Mouse (Mus musculus) midbrain, postnatal 0 days (tissue): ENCODE results near the gene Ppil1. TPM values are rescaled to one million over a fixed set of nuclear protein-coding genes. Genes with fewer than 3 reads are reported as not detected.
"Not testable (repeated sequence)": the region's sequence is repeated elsewhere in the genome, so short reads cannot be mapped to it uniquely, and the experiment has no call there.

ENCODE experiments used
- ATAC-seq: fragments of 200-750 bp; cut with Nextera tagmentation; 2 replicates; pipeline ENCODE4 v1.8.0; 2017; ENCODE audit warnings: moderate number of reproducible peaks, mild to moderate bottlenecking, moderate TSS enrichment, moderate library complexity; ENCODE audit not compliant: low FRiP score
- DNase-seq: peaks from one replicate; pipeline ENCODE4 v3.0.0-alpha.2; 2015; ENCODE audit warnings: low spot score
- H3K27ac ChIP-seq: fragments of 300-500 bp; sonication (generic); 2 replicates; pipeline ENCODE4 v1.5.1; 2014; ENCODE audit warnings: low read depth, mild to moderate bottlenecking, low read length, mixed read lengths
- H3K27me3 ChIP-seq: fragments of 300-500 bp; sonication (generic); 2 replicates; pipeline ENCODE4 v1.6.1; 2014; ENCODE audit warnings: low read length, control low read depth, mixed read lengths; ENCODE audit not compliant: insufficient read depth
- H3K36me3 ChIP-seq: fragments of 300-500 bp; sonication (generic); 2 replicates; pipeline ENCODE4 v1.6.1; 2014; ENCODE audit warnings: low read length, control low read depth, mixed read lengths; ENCODE audit not compliant: insufficient read depth
- H3K4me1 ChIP-seq: fragments of 300-500 bp; sonication (generic); 2 replicates; pipeline ENCODE4 v1.6.1; 2014; ENCODE audit warnings: mild to moderate bottlenecking, control low read depth, antibody characterized with exemption, low read length, mixed read lengths; ENCODE audit not compliant: insufficient read depth
- H3K4me2 ChIP-seq: fragments of 300-500 bp; sonication (generic); 2 replicates; pipeline ENCODE4 v1.6.1; 2014; ENCODE audit warnings: low read depth, mild to moderate bottlenecking, low read length, mixed read lengths; ENCODE audit not compliant: poor library complexity, severe bottlenecking
- H3K4me3 ChIP-seq: fragments of 300-500 bp; sonication (generic); 2 replicates; pipeline ENCODE4 v1.5.1; 2014; ENCODE audit warnings: low read depth, mild to moderate bottlenecking, low read length, moderate library complexity
- H3K9ac ChIP-seq: fragments of 300-500 bp; sonication (generic); replicated peaks from 2 replicates; pipeline ENCODE4 v1.6.1; 2014; ENCODE audit warnings: mild to moderate bottlenecking, low read length, moderate library complexity, mixed read lengths; ENCODE audit not compliant: poor library complexity, severe bottlenecking
- H3K9me3 ChIP-seq: fragments of 300-500 bp; sonication (generic); 2 replicates; pipeline ENCODE4 v1.6.1; 2016; ENCODE audit warnings: low read length, control low read depth
- CTCF ChIP-seq: IDR thresholded peaks from 2 replicates; pipeline ENCODE4 v1.5.1; 2016; ENCODE audit warnings: antibody characterized with exemption, mild to moderate bottlenecking
- WGBS: fragments of 180-500 bp; shearing (Covaris S2); extraction: QIAGEN DNeasy Blood & Tissue Kit; methylation state at CpG from one replicate; pipeline ENCODE4 v1.1.7; 2014; 5-methylcytosine and 5-hydroxymethylcytosine counted together
- polyA plus RNA-seq: library from polyadenylated mRNA; unstranded; fragments of >200 nt; fragmentation: Nextera tagmentation; extraction: Ambion mirVana; gene quantifications from 2 replicates; pipeline ENCODE4 v1.2.1, GENCODE M21; 2015
- total RNA-seq: library from RNA; depleted of rRNA; stranded (reverse); fragments of >200 nt; gene quantifications from 2 replicates; pipeline ENCODE4 v1.2.3, GENCODE M21; 2014

Gene Ppil1
- total and polyA plus RNA-seq, 2 experiments from 2014 or later = 70.3 to 95.7 TPM

- no peak overlapping the region for H3K9ac ChIP-seq
- H3K4me3 ChIP-seq = no peak overlapping the region
- H3K9me3 ChIP-seq = no peaks in the 10 kb centered on the region
- no peaks in the 10 kb centered on the region for H3K36me3 ChIP-seq
- no peak overlapping the region for H3K4me2 ChIP-seq
- WGBS = 88% methylated on average over 7 of the region's 7 CpGs
- no peak for TF ChIP-seq CTCF
- no peak for ATAC-seq
- no peak for DNase-seq
- peaks cover 8% of the 10 kb centered on the region; the same call in 1 of the 2 replicates for H3K4me1 ChIP-seq
- H3K27ac ChIP-seq = no peak overlapping the region
- H3K27me3 ChIP-seq = no peaks in the 10 kb centered on the region
Measured at GRCm38 (mm10) chr17:29273156-29273555, 9.2 kb upstream of the Ppil1 start.

- no peaks in the 10 kb centered on the region for H3K9me3 ChIP-seq
- no peak for ATAC-seq
- H3K4me1 ChIP-seq = peaks cover 9% of the 10 kb centered on the region; the same call in 1 of the 2 replicates
- no peaks in the 10 kb centered on the region for H3K27me3 ChIP-seq
- no peak overlapping the region for H3K4me3 ChIP-seq
- WGBS = 93% methylated on average over 9 of the region's 9 CpGs
- peak overlapping the region; percentile 69; the same call in 1 of the 2 replicates for H3K4me2 ChIP-seq
- TF ChIP-seq CTCF = no peak
- H3K36me3 ChIP-seq = no peaks in the 10 kb centered on the region
- H3K27ac ChIP-seq = no peak overlapping the region
- H3K9ac ChIP-seq = no peak overlapping the region
- no peak for DNase-seq
Measured at GRCm38 (mm10) chr17:29270148-29270698, 6.2 kb upstream of the Ppil1 start.

- no peak for ATAC-seq
- no peak for DNase-seq
- H3K9me3 ChIP-seq = no peaks in the 10 kb centered on the region
- WGBS = 19% methylated on average over 10 of the region's 10 CpGs
- H3K4me1 ChIP-seq = peaks cover 9% of the 10 kb centered on the region; the same call in 1 of the 2 replicates
- peak overlapping the region; percentile 93 for H3K4me3 ChIP-seq
- H3K27me3 ChIP-seq = no peaks in the 10 kb centered on the region
- H3K4me2 ChIP-seq = peak overlapping the region; percentile 69
- H3K36me3 ChIP-seq = no peaks in the 10 kb centered on the region
- TF ChIP-seq CTCF = no peak
- H3K27ac ChIP-seq = peak overlapping the region; percentile 81
- peak overlapping the region; percentile 91 for H3K9ac ChIP-seq
Measured at GRCm38 (mm10) chr17:29269349-29269706, 5.3 kb upstream of the Ppil1 start.

GRCm38 (mm10) chr17:29268682-29269348 is 4.8 kb upstream of the Ppil1 start, which contains the start of gene BC004004:
BC004004 (plus strand) TSS chr17:29268788.
- peak; percentile 97 for DNase-seq
- H3K9ac ChIP-seq = peak within 1 kb of the TSS; percentile 91
- H3K27ac ChIP-seq = peak within 1 kb of the TSS; percentile 81
- H3K36me3 ChIP-seq = no peaks in the 10 kb centered on the region
- ATAC-seq = peak; percentile 90
- no peaks in the 10 kb centered on the region for H3K9me3 ChIP-seq
- peak; percentile 83 for TF ChIP-seq CTCF
- WGBS = under 1% methylated on average over 57 of the region's 63 CpGs
- no peaks in the 10 kb centered on the region for H3K27me3 ChIP-seq
- H3K4me3 ChIP-seq = peak within 1 kb of the TSS; percentile 93
- peaks cover 9% of the 10 kb centered on the region; the same call in 1 of the 2 replicates for H3K4me1 ChIP-seq
- peak within 1 kb of the TSS; percentile 69 for H3K4me2 ChIP-seq

- 57% methylated on average over 6 of the region's 6 CpGs for WGBS
- TF ChIP-seq CTCF = no peak
- H3K27ac ChIP-seq = 0 out of 2 replicates have a peak overlapping the region, but pooled peaks have one; percentile 38
- peaks cover 9% of the 10 kb centered on the region; the same call in 1 of the 2 replicates for H3K4me1 ChIP-seq
- no peak overlapping the region; the same call in 1 of the 2 replicates for H3K9ac ChIP-seq
- H3K36me3 ChIP-seq = no peaks in the 10 kb centered on the region
- H3K27me3 ChIP-seq = no peaks in the 10 kb centered on the region
- ATAC-seq = peak; percentile 24; the same call in 1 of the 2 replicates
- DNase-seq = no peak
- no peaks in the 10 kb centered on the region for H3K9me3 ChIP-seq
- H3K4me3 ChIP-seq = peak overlapping the region; percentile 93
- peak overlapping the region; percentile 69 for H3K4me2 ChIP-seq
Measured at GRCm38 (mm10) chr17:29267931-29268681, 4.1 kb upstream of the Ppil1 start.

GRCm38 (mm10) chr17:29267040-29267439 is 3.1 kb upstream of the Ppil1 start:
- not testable (repeated sequence) for H3K36me3 ChIP-seq, H3K4me3 ChIP-seq, DNase-seq, H3K9me3 ChIP-seq, H3K9ac ChIP-seq, H3K27ac ChIP-seq, ATAC-seq, H3K27me3 ChIP-seq, H3K4me2 ChIP-seq
- H3K4me1 ChIP-seq = peaks cover 13% of the 10 kb centered on the region
- 76% methylated on average over 2 of the region's 2 CpGs for WGBS
